Mouse (Mus musculus) left cerebral cortex, adult 9 months (tissue): ENCODE data around the gene Akr1c21.
"Not testable (repeated sequence)": the region's sequence is repeated elsewhere in the genome, so short reads cannot be mapped to it uniquely, and the experiment has no call there.

ENCODE experiments used
- DNase-seq, 2 experiments: peaks; one replicate each; pipeline ENCODE4 v3.0.0; 2022; ENCODE audit warnings: low spot score in 2 of 2

Gene Akr1c21

DNA sequence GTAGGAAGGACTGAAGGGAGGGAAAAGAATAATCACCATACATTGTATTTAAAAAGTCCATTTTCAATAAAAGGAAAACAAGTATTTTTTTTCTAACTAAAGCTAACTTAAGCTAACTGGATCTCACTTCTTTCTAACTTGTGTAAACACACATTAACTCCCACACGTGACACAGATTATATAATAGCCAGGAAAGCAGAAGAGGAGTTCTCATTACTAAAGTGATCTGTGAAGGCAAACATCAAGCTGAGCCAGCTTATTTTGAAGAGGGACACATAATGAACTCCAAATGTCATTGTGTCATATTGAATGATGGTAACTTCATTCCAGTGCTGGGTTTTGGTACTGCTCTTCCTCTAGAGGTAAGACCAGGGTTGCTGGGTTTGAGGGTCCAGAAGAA lies at the start of gene Akr1c21:
TSS of gene Akr1c21 (plus strand) at position 205 of the 400 bp plus-strand sequence.
- no peak for DNase-seq

DNA sequence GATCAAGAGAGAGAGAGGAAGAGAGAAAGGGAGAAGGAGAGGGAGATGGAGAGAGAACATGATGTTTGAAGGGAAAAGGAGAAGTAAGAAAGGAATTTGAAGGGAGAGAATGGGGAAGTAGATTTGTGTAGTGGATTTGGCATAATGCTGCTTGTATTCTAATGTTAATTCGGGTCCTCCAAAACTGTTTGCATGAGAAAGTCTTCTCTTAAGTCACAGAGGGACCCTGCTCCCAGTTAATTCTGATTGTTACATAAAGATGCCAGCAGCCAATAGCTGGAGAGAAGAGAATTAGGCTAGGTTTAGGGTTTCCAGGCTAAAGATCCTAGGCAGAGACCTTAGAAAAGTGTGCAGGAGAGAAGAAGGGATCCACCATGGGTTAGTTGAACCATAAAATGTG lies 14.7 kb upstream of the Akr1c21 start:
- no peak for DNase-seq

DNA sequence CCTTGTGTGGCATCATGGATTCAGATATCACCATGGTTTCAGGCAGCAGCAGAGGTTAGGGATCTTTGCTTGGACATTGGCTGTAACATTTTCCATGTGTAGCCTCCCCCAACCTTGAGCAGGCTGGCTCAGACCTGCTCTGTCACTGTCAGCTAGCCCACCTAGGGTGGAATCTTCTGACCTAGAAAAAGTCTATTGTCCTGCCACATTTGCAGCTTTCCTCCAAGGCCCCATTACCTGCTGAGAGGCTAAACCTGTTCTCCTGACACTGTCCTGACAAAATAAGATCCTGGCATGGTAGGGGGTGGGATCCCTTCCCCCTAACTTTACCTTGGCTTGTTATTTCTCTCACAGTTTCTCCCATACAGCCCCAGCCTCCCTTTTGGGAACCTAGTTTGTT lies 13.4 kb upstream of the Akr1c21 start:
- DNase-seq = no peak

DNA sequence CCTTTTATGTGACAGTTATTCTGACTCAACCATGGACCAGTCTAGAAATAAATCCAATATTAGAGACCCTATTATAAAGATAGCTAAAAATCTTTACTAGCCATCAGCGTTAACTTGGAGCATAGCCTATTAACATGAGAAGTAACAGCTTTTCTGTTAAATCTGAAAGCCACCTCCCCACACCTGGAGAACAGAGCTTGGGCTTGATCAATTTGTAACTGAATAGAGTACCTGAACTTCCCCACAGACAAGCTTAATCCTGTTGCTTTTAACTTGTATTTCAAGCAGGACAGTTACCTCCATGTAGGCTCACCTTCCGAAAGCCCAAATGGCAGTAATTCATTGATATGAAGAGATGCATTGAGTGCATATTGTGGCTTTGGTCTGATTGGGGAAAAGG lies 7.9 kb upstream of the Akr1c21 start:
- DNase-seq = no peak

GRCm38 (mm10) chr13:4576921-4577320 lies 3.0 kb downstream of the Akr1c21 start:
- no peak for DNase-seq

GRCm38 (mm10) chr13:4603431-4603830 lies 29.6 kb downstream of the Akr1c21 start:
- DNase-seq = not testable (repeated sequence)

GRCm38 (mm10) chr13:4606821-4607220 lies 32.9 kb downstream of the Akr1c21 start:
- DNase-seq = no peak

- no peak for DNase-seq
Observed at GRCm38 (mm10) chr13:4608530-4608929, 34.7 kb downstream of the Akr1c21 start.

GRCm38 (mm10) chr13:4608961-4609409 lies 35.1 kb downstream of the Akr1c21 start, which contains the start of gene Akr1e1:
TSS of gene Akr1e1 (minus strand) at chr13:4609174.
- DNase-seq = peak; percentile 93 to 95

DNA sequence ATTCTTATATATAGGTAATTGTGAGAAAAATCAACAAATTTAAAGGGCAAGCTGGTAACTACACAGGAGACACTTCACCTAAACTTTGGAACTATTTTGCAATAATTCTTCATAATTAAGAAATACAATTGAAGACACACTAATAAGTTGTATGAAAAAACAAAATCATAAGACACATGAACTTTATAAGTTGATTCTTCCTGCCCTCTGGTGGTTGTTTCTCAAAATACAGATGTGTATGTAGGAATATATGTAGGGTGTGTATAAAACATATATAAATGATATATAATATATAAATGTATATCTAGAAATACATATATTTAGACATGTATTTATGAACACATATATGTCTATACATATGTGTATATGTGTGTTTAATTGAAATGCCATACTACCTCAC lies 37.0 kb downstream of the Akr1c21 start:
- peak in 1 of 2 experiments; percentile 20 for DNase-seq
